Mouse (Mus musculus) brain, embryonic 14.5 days (tissue): ENCODE data around the gene Fam227b.

Source experiments
- CTCF ChIP-seq: fragments of 200-500 bp; IDR thresholded peaks from 2 replicates; pipeline ENCODE4 v1.5.1; 2012; ENCODE audit warnings: inconsistent platforms, mild to moderate bottlenecking, moderate library complexity, borderline replicate concordance; ENCODE audit not compliant: insufficient read depth, insufficient read length; ENCODE audit errors: extremely low read depth
- POLR2A ChIP-seq: fragments of 200-500 bp; IDR thresholded peaks from 2 replicates; pipeline ENCODE4 v1.6.1; 2012; ENCODE audit warnings: mild to moderate bottlenecking, inconsistent platforms, borderline replicate concordance; ENCODE audit not compliant: poor library complexity, insufficient read depth, insufficient read length, severe bottlenecking; ENCODE audit errors: extremely low read depth

GRCm38 (mm10) chr2:126006742-126007141, 145.1 kb downstream of the Fam227b start:
- TF ChIP-seq POLR2A (no peak), CTCF (no peak)
